Mouse (Mus musculus) kidney, postnatal 4 days (tissue): Measurements from ENCODE around the gene Mief1.

ENCODE experiments used
- DNase-seq, 2 experiments: peaks; one replicate each; pipeline ENCODE4 v3.0.0; 2021; ENCODE audit warnings: mixed read lengths in 2 of 2

Gene Mief1

GRCm38 (mm10) chr15:80233733-80234509 is at the start of gene Mief1:
Mief1 (plus strand) TSS chr15:80234018.
- peak; percentile 99 for DNase-seq

GRCm38 (mm10) chr15:80188927-80189326 is 44.9 kb upstream of the Mief1 start:
- peak in 1 of 2 experiments; percentile 36 for DNase-seq

- peak; percentile 47 to 73 for DNase-seq
These were observed 43.7 kb upstream of the Mief1 start for GRCm38 (mm10) chr15:80190075-80190474.

- peak in 1 of 2 experiments; percentile 37 for DNase-seq
These were observed 42.1 kb upstream of the Mief1 start for GRCm38 (mm10) chr15:80191585-80192245.

- no peak for DNase-seq
These were observed 41.6 kb upstream of the Mief1 start for GRCm38 (mm10) chr15:80192246-80192585.

GRCm38 (mm10) chr15:80192847-80193246 is 41.0 kb upstream of the Mief1 start:
- DNase-seq: no peak

GRCm38 (mm10) chr15:80199556-80199955 is 34.3 kb upstream of the Mief1 start:
- no peak for DNase-seq

GRCm38 (mm10) chr15:80202111-80202775 is 31.6 kb upstream of the Mief1 start:
- DNase-seq: no peak

GRCm38 (mm10) chr15:80203406-80203805 is 30.4 kb upstream of the Mief1 start:
- peak; percentile 70 for DNase-seq

GRCm38 (mm10) chr15:80206057-80206565 is 27.7 kb upstream of the Mief1 start:
- no peak for DNase-seq

GRCm38 (mm10) chr15:80208446-80208845 is 25.4 kb upstream of the Mief1 start:
- DNase-seq: peak in 1 of 2 experiments; percentile 45

GRCm38 (mm10) chr15:80213688-80214087 is 20.1 kb upstream of the Mief1 start:
- no peak for DNase-seq

GRCm38 (mm10) chr15:80215716-80216479 is 17.9 kb upstream of the Mief1 start:
- peak; percentile 58 for DNase-seq

GRCm38 (mm10) chr15:80216480-80216820 is 17.4 kb upstream of the Mief1 start:
- no peak for DNase-seq

GRCm38 (mm10) chr15:80217476-80217875 is 16.3 kb upstream of the Mief1 start:
- DNase-seq: no peak

GRCm38 (mm10) chr15:80219211-80219610 is 14.6 kb upstream of the Mief1 start:
- DNase-seq: peak in 1 of 2 experiments; percentile 27

GRCm38 (mm10) chr15:80219705-80220657 is 13.8 kb upstream of the Mief1 start:
- no peak for DNase-seq

- DNase-seq: no peak
These were observed 12.8 kb upstream of the Mief1 start for GRCm38 (mm10) chr15:80221031-80221430.

GRCm38 (mm10) chr15:80223751-80224150 is 10.1 kb upstream of the Mief1 start:
- DNase-seq: no peak

- peak; percentile 88 to 89 for DNase-seq
These were observed 8.6 kb upstream of the Mief1 start for GRCm38 (mm10) chr15:80225208-80225607.

GRCm38 (mm10) chr15:80225796-80226195 is 8.0 kb upstream of the Mief1 start:
- peak; percentile 79 to 81 for DNase-seq
